Mouse (Mus musculus) cerebellum, adult 2 months (tissue): ENCODE data around the gene Zfp367. TPM values are rescaled to one million over a fixed set of nuclear protein-coding genes. Genes with fewer than 3 reads are reported as not detected.

Source experiments
- DNase-seq, 2 experiments: peaks; one replicate each; pipeline ENCODE4 v3.0.0; 2021
- H3K27ac ChIP-seq: fragments of 200-500 bp; 2 replicates; pipeline ENCODE4 v1.5.1; 2012; ENCODE audit warnings: low read length, control low read depth, inconsistent platforms; ENCODE audit not compliant: insufficient read depth
- H3K27me3 ChIP-seq: fragments of 200-500 bp; 2 replicates; pipeline ENCODE4 v1.6.1; 2012; ENCODE audit warnings: inconsistent platforms, mild to moderate bottlenecking, low read length, moderate library complexity; ENCODE audit not compliant: control insufficient read depth, insufficient read depth
- H3K4me1 ChIP-seq: fragments of 200-500 bp; 2 replicates; pipeline ENCODE4 v1.6.1; 2011; ENCODE audit warnings: low read length; ENCODE audit not compliant: control insufficient read depth, insufficient read depth
- H3K4me3 ChIP-seq: fragments of 200-500 bp; replicated peaks from 2 replicates; pipeline ENCODE3; 2011; ENCODE audit warnings: mild to moderate bottlenecking, low read depth, low read length, control low read depth; ENCODE audit not compliant: insufficient read depth
- CTCF ChIP-seq: fragments of 200-500 bp; IDR thresholded peaks from 2 replicates; pipeline ENCODE4 v1.5.1; 2011; ENCODE audit warnings: low read depth, mild to moderate bottlenecking, control low read depth, low read length, moderate library complexity, borderline replicate concordance; ENCODE audit not compliant: insufficient read depth
- POLR2A ChIP-seq: fragments of 200-500 bp; IDR thresholded peaks from 2 replicates; pipeline ENCODE4 v1.6.1; 2011; ENCODE audit warnings: low read length, control low read depth, borderline replicate concordance; ENCODE audit not compliant: insufficient read depth
- WGBS: fragments of 180-500 bp; shearing (Covaris S2); methylation state at CpG from one replicate; pipeline ENCODE4 v1.1.7; 2018; 5-methylcytosine and 5-hydroxymethylcytosine counted together
- polyA plus RNA-seq: library from polyadenylated mRNA; depleted of rRNA; stranded (reverse); fragments of >200 nt; gene quantifications from 2 replicates; pipeline ENCODE4 v1.2.3, GENCODE M21; 2012

The Zfp367 gene
- polyA plus RNA-seq, 1 experiment: 29.9 TPM

DNA sequence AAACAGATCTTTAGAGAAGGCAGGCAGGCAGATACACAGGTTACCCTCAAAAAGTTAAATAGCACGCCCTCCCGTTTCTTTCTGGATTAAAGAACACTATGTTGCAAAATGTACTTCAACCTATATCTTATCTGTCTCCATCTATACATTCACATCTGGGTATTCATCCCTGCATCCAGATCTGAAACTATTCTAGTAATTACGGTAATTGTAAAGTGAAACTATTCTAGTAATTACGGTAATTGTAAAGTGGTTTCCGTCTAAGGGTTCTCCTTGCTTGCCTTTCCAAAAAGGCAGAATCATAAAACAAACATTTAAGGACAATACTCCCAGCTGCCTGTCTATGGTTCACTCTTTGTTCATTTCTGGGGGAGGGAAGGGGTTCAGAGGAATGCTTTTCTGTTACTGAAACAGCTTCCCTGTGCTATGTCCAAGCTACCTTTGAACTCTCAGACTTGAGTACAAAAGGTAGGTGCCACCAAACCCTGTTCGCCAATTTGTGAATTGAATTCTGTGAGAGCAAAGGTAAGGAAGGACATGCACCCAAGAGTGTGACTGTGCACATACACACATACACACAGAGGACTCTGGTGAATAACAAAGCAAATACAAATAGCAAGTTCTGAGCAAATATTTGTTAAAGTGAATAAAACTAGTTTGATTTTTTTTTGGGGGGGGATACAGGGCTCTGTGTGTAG is 29.4 kb downstream of the Zfp367 start:
- DNase-seq: no peak
- TF ChIP-seq POLR2A: no peak
- no peaks in the 10 kb centered on the region for H3K4me1 ChIP-seq
- WGBS: 29% methylated on average over 6 of the region's 6 CpGs
- H3K27me3 ChIP-seq: no peaks in the 10 kb centered on the region; the same call in 1 of the 2 replicates
- no peak overlapping the region for H3K27ac ChIP-seq
- no peak overlapping the region for H3K4me3 ChIP-seq

DNA sequence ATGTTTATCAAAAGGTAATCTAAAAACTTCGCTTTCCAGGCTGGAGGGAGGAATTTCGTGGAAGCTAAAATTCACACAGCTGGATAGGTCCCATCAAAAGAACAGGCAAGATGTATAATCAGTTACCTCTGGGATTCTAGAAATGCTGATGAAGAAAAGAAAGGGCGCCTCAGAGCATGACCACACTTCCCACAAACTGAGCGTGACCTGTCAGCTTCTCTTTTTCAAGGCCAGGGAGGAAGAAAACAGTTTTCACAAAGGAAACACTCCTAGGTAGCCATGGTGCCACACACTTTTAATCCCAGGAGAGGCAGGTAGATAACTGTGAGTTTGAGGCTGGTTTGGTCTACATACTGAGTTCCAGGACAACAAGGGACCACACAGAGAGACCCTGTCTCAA is 32.2 kb downstream of the Zfp367 start:
- Histone ChIP-seq H3K27ac (no peak overlapping the region), H3K4me1 (no peaks in the 10 kb centered on the region), H3K4me3 (no peak overlapping the region), H3K27me3 (no peaks in the 10 kb centered on the region; the same call in 1 of the 2 replicates)
- TF ChIP-seq CTCF (no peak), POLR2A (no peak)
- WGBS: 55% methylated on average over 4 of the region's 4 CpGs
- DNase-seq: no peak

DNA sequence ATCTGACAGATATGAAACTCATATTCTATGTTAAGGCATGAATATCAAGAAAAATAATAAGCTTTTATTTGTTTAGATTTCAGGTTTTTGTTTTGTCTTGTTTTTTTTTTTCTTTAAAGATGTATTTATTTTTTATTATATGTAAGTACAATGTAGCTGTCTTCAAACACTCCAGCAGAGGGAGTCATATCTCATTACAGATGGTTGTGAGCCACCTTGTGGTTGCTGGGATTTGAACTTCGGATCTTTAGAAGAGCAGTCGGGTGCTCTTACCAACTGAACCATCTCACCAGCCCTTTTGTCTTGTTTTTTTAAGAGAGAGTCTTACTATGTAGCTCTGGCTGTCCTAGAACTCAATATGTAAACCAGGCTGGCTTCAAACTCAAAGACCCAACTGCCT is 35.6 kb downstream of the Zfp367 start:
- TF ChIP-seq CTCF: no peak
- Histone ChIP-seq H3K27me3 (no peaks in the 10 kb centered on the region), H3K4me3 (no peak overlapping the region), H3K4me1 (no peaks in the 10 kb centered on the region), H3K27ac (no peak overlapping the region)
- 56% methylated on average over 2 of the region's 2 CpGs for WGBS
- DNase-seq: no peak

DNA sequence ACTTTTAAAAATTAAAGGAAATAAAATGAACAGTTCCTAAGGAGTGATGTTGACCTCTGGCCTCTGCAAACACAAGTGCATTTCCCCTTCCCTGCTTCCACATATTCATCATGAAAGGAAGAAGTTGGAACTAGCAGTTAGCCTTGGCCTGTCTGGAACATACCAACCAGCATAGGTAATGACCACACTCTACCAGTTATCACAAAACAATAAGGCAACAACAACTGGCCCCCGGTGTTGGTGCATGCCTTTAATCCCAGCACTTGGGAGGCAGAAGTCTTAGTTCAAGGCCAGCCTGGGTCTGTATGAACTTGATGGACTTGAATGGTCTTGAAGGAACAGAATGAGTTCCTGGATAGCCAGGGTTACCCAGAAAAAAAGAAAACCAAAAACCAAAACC is 42.6 kb downstream of the Zfp367 start:
- Histone ChIP-seq H3K27ac (no peak overlapping the region), H3K4me1 (peaks cover 5% of the 10 kb centered on the region), H3K4me3 (no peak overlapping the region), H3K27me3 (no peaks in the 10 kb centered on the region)
- TF ChIP-seq CTCF (no peak), POLR2A (no peak)
- no peak for DNase-seq
- WGBS: 100% methylated on average over 1 of the region's 1 CpGs

DNA sequence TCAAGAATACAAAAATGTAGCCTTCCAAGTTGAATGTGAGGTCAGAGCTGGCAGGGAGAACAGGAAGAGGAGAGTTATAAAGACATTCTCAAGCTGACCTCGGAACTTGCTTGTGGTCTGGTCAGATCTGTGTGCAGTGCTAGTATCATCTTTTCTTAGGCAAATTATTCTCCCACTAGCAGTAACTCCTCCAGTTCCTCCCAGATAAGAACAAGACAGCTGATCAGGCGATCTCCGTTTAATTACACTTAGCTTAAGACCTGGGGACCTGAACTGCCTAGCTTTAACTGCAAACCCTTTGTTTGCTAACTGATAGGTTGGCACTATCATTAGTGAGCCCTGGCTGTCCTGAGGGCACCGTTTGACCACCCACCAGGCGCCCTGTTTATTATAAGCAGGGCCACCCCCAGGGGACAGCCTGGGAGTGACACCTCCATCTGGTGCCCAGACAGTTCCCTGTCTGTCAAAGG is 44.6 kb downstream of the Zfp367 start:
- Histone ChIP-seq H3K27me3 (no peaks in the 10 kb centered on the region), H3K4me3 (no peak overlapping the region), H3K4me1 (peaks cover 5% of the 10 kb centered on the region), H3K27ac (no peak overlapping the region)
- TF ChIP-seq POLR2A (no peak), CTCF (no peak)
- peak; percentile 22 to 29 for DNase-seq
- 10% methylated on average over 5 of the region's 5 CpGs for WGBS

DNA sequence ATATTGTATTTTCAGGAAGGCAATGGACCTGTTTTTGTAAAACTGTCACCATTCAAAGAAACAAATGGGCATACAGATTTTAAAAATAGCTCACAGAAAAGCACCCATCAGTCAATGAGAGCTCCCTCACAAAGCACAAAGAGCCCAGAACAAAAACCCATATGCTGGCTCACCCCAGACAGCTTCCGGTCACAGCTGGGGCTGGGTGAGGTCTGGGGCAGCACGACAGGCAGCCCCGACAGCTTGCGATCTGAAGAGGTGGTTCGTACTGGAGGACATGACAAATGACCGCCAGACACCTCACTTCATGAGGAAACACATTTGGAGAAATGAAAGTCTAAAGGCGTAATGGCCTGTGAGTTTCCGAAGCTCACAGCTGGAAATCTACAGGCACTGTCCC is 45.5 kb downstream of the Zfp367 start:
- WGBS: 50% methylated on average over 8 of the region's 8 CpGs
- TF ChIP-seq CTCF: no peak
- TF ChIP-seq POLR2A: no peak

DNA sequence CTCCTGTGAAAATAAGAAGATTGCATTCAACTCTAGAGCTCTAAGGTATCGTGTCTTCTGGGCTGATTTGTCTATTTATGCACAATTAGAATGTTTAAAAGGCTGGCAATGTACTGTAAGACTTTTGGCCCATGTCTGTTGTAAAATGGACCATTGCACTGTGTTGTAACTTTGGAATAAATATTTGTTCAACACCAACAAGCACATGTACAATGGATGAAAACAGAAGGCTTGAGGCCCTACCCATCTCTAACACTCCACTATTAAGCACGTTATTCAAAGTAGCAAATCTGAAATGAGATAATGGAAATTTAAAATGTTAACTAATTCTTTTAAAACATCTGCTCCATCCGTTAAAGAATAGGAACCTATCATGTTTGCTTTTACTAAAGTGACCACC is 45.9 kb downstream of the Zfp367 start:
- H3K27ac ChIP-seq: no peak overlapping the region
- DNase-seq: no peak
- peaks cover 5% of the 10 kb centered on the region for H3K4me1 ChIP-seq
- H3K27me3 ChIP-seq: no peaks in the 10 kb centered on the region
- H3K4me3 ChIP-seq: no peak overlapping the region
- 84% methylated on average over 3 of the region's 3 CpGs for WGBS
- TF ChIP-seq CTCF (no peak), POLR2A (no peak)

More for the DNA sequence above, 45.5 kb downstream of the Zfp367 start:
- no peak for DNase-seq
- H3K4me1 ChIP-seq: peaks cover 5% of the 10 kb centered on the region
- H3K27me3 ChIP-seq: no peaks in the 10 kb centered on the region
- H3K4me3 ChIP-seq: no peak overlapping the region
- H3K27ac ChIP-seq: no peak overlapping the region

DNA sequence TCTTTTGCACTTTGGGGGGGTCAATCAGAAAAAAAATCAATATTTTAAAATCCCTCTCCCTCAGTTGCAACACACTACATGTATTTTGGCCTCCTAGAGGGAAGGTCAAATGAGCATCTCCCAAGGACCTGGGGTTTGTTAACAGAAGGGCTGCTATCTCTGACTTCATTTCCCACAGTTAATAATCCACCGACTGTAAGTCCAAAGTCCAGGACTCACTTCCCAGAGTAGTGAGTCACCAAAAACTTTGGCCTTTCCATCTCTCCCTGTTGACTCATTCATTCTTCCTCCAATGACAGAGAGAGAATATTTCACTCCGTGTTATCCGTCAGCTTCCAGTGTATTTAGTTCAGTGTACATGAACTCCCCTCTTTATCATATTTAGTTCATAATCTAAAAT is 47.3 kb downstream of the Zfp367 start:
- Histone ChIP-seq H3K27me3 (no peaks in the 10 kb centered on the region), H3K4me3 (no peak overlapping the region), H3K4me1 (peaks cover 5% of the 10 kb centered on the region), H3K27ac (no peak overlapping the region)
- TF ChIP-seq CTCF: no peak
- no peak for TF ChIP-seq POLR2A
- 91% methylated on average over 3 of the region's 3 CpGs for WGBS
- DNase-seq: no peak
